Mouse (Mus musculus): ENCODE measurements around the gene Ulk4.

- no peak for TF ChIP-seq CTCF (IDR thresholded peaks at IDR 0.05; ENCODE audit: borderline replicate concordance, extremely low read depth, insufficient read depth, insufficient read length)
- TF ChIP-seq POLR2A (IDR thresholded peaks at IDR 0.05; ENCODE audit: borderline replicate concordance, extremely low read depth, insufficient read depth, insufficient read length, poor library complexity, severe bottlenecking) = no peak
Measured at GRCm38 (mm10) chr9:120926939-120927606, 349.9 kb downstream of the Ulk4 start.
